Mouse (Mus musculus): ENCODE measurements around the gene Tmc7. TPM values are rescaled to one million over a fixed set of nuclear protein-coding genes. Genes with fewer than 3 reads are reported as not detected.

Gene Tmc7
- polyA plus RNA-seq, 1 experiment from 2014 or later = 6.2 TPM

DNA sequence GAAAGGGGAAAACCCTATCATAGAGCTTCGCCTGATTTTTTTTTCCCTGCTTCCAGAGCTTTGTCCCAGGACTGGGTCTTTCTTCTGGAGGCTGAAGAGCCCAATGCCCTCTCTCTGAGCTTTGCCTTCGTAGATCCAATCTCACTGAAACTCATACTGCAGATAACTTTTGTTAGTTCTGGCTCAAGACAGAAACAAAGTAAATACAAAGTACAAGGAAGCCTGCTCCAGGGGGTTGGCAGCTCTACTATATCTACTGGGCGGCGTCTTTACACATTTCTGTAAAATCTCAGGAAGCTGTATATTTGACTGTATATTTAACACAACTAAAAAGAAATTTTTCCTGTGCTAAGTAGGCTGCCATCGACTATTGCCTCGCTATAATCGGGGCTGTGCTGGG lies 715 bp downstream of the Tmc7 start:
- Histone ChIP-seq H3K27ac (no peak overlapping the region), H3K9me3 (peaks cover 4% of the 10 kb centered on the region; the same call in 1 of the 2 replicates), H3K9ac (replicated peaks) (peak overlapping the region; percentile 87), H3K4me1 (replicated peaks) (peaks cover 26% of the 10 kb centered on the region), H3K4me3 (replicated peaks) (peak overlapping the region; percentile 64), H3K36me3 (peaks cover 15% of the 10 kb centered on the region), H3K4me2 (replicated peaks) (peak overlapping the region; percentile 80), H3K27me3 (no peaks in the 10 kb centered on the region)
- no peak for ATAC-seq
- 23% methylated on average over 7 of the region's 7 CpGs for WGBS

DNA sequence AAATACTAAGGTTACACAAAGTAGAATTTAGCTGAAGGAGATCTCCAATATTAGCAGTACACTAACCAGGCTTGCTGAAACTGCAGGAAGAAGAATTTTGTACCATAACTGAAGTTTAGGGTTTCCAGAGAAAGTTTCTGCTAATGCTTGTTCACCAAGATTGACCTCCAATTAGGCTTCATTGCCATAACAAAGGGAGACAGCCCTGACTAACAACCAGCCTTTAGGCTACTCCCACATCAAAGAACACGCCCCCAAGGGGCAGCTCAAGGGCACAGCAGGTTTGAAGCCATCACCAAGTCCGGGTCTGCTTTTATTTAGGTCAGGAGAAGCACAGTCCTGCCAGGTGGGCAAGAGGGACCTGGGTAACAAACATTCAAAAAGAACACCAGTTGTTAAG lies 4.6 kb downstream of the Tmc7 start:
- no peak overlapping the region for H3K4me3 ChIP-seq (replicated peaks)
- WGBS = 79% methylated on average over 2 of the region's 2 CpGs
- ATAC-seq = no peak
- no peak overlapping the region for H3K4me2 ChIP-seq (replicated peaks)
- H3K4me1 ChIP-seq (replicated peaks) = peaks cover 29% of the 10 kb centered on the region
- no peak overlapping the region for H3K27ac ChIP-seq
- H3K36me3 ChIP-seq = peaks cover 15% of the 10 kb centered on the region
- no peaks in the 10 kb centered on the region for H3K9me3 ChIP-seq
- H3K27me3 ChIP-seq = no peaks in the 10 kb centered on the region
- H3K9ac ChIP-seq (replicated peaks) = no peak overlapping the region

DNA sequence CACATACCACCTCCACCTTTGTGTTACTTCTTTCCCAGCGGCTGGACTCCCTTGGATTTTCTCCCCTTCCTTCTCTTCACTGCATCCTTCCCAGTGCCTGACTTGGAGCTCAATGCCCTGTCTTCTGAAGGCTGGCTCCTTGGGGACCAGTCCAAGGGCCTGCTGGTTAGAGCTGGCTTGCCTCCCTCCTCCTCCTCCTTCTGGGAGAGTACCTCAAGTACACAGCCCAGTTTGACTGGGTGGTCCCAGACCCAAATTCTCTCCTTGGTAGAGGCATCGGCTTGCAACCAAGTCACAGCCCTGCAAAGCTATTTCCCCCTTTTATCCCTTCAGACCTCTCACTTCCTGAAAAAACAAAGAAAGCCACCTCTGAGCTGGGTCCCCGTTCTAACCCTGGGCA lies 6.3 kb downstream of the Tmc7 start:
- no peak overlapping the region for H3K4me3 ChIP-seq (replicated peaks)
- H3K9me3 ChIP-seq = no peaks in the 10 kb centered on the region
- WGBS = 82% methylated on average over 3 of the region's 3 CpGs
- ATAC-seq = no peak
- H3K9ac ChIP-seq (replicated peaks) = no peak overlapping the region; the same call in 1 of the 2 replicates
- no peaks in the 10 kb centered on the region for H3K27me3 ChIP-seq
- H3K27ac ChIP-seq = no peak overlapping the region
- peaks cover 22% of the 10 kb centered on the region for H3K4me1 ChIP-seq (replicated peaks)
- H3K4me2 ChIP-seq (replicated peaks) = no peak overlapping the region
- H3K36me3 ChIP-seq = peaks cover 15% of the 10 kb centered on the region

DNA sequence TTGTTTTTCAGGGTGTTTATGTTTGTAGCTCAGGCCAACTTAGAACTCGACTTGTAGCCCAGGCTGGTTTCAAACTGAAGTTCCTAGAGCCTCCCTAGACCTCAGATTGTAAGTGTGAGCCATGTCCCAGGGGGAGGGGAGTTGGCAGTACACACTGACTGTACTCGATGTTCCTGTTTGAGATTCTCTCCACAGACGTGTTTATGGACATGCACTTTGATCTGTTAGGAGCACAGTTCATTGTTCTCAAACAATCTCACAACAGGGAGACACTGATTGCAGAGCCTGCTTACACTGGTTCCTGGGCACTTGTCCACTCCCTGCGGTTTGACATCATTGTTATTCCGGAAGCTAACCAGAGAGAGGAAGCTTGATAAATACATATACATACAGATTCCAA lies 12.5 kb downstream of the Tmc7 start:
- WGBS = 53% methylated on average over 5 of the region's 5 CpGs
- no peak for ATAC-seq
- Histone ChIP-seq H3K4me1 (replicated peaks) (peaks cover 13% of the 10 kb centered on the region), H3K4me2 (replicated peaks) (no peak overlapping the region), H3K9ac (replicated peaks) (no peak overlapping the region), H3K9me3 (peaks cover 6% of the 10 kb centered on the region; the same call in 1 of the 2 replicates), H3K36me3 (no peaks in the 10 kb centered on the region), H3K4me3 (replicated peaks) (no peak overlapping the region), H3K27me3 (no peaks in the 10 kb centered on the region), H3K27ac (no peak overlapping the region)

DNA sequence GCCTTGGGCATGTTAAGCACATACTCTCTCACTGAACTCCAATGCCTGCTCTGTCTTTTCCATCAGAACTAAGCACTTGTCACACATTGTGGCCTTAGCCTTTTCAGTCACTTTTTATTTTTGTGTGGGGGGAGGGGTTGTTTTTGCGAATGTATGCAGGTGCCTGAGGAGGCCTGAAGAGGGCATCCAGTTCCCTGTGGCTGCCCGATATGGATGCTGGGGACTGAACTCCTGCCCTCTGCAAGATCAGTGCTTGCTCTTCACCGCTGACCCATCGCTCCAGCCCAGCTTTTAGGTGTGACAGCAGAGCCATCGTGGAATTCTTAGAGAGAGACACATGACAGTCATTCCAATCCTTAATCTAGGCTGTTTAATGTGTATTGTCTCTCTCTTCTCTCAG lies 13.2 kb downstream of the Tmc7 start:
- Histone ChIP-seq H3K4me1 (replicated peaks) (peaks cover 13% of the 10 kb centered on the region), H3K27ac (no peak overlapping the region), H3K4me3 (replicated peaks) (no peak overlapping the region), H3K9me3 (peaks cover 6% of the 10 kb centered on the region; the same call in 1 of the 2 replicates), H3K36me3 (no peaks in the 10 kb centered on the region), H3K9ac (replicated peaks) (no peak overlapping the region), H3K4me2 (replicated peaks) (no peak overlapping the region), H3K27me3 (no peaks in the 10 kb centered on the region)
- 55% methylated on average over 5 of the region's 5 CpGs for WGBS
- ATAC-seq = no peak

DNA sequence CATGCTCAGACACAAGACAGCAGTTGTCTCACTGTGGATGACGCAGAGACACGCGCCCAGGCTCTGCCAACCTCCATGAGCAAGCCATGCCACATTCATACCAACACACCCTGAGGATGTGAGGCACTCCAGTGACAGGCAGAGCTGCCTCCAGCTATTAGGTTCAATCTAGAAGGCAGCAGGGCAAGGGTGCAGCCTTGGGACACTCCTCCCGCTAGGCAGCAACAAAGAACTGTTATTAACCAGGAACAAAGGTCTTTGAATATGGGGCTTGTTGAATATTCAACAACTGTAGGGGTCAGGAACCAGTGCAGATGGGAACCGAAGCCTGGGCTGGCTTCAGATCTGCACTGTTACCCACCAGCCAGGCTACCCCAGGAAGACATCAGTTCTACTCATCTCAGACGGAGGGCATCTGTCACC lies 15.4 kb downstream of the Tmc7 start:
- Histone ChIP-seq H3K4me3 (replicated peaks) (no peak overlapping the region), H3K4me1 (replicated peaks) (peaks cover 10% of the 10 kb centered on the region), H3K36me3 (peaks cover 4% of the 10 kb centered on the region), H3K27ac (no peak overlapping the region), H3K9me3 (peaks cover 6% of the 10 kb centered on the region; the same call in 1 of the 2 replicates), H3K9ac (replicated peaks) (no peak overlapping the region), H3K27me3 (no peaks in the 10 kb centered on the region), H3K4me2 (replicated peaks) (no peak overlapping the region)
- WGBS = 49% methylated on average over 6 of the region's 6 CpGs
- peak; percentile 66 for ATAC-seq

DNA sequence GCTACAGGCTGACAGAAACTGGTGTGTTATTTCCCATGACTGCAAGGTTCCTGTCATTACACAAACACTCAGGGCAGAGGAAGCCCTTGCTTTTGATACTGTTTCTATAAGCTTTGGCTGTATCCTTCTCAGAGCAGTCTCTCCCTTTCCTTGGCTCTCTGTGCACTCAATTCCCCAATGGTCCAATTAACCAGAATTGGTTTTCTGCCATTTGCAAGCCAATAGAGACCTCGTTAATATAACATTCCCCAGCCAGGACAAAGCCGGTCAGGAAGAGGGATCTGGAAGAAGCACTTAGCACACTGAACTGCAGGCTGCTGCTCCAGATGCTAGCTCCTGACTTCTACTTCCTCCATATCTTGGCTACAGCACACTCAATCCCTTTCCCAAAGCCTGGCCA lies 30.2 kb downstream of the Tmc7 start:
- ATAC-seq = no peak
- 74% methylated on average over 2 of the region's 2 CpGs for WGBS
- peaks cover 9% of the 10 kb centered on the region; the same call in 1 of the 2 replicates for H3K9me3 ChIP-seq
- no peaks in the 10 kb centered on the region for H3K27me3 ChIP-seq
- H3K9ac ChIP-seq (replicated peaks) = no peak overlapping the region
- H3K27ac ChIP-seq = no peak overlapping the region
- no peak overlapping the region for H3K4me2 ChIP-seq (replicated peaks)
- H3K36me3 ChIP-seq = peaks cover 62% of the 10 kb centered on the region
- no peak overlapping the region for H3K4me3 ChIP-seq (replicated peaks)
- H3K4me1 ChIP-seq (replicated peaks) = no peaks in the 10 kb centered on the region

DNA sequence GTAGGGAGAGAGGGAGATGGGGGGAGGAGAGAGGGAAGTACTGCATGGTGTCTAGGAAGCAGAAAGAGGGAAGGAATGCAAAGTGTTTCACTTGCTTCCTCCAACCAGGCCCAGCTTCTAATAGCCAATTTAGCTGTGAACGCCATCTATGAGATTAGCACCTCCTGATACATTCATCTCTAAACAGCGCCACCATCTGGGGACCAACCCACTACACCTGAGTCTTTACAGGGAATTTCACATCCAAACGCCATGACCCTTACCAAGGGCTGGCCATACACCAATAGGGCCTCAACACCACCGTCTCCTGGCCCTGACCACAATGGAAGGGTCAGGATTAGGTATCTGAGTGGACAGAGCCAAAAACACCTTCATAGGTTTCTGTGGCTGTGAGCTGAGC lies 30.7 kb downstream of the Tmc7 start:
- H3K9ac ChIP-seq (replicated peaks) = no peak overlapping the region
- H3K27me3 ChIP-seq = no peaks in the 10 kb centered on the region
- ATAC-seq = no peak
- peaks cover 9% of the 10 kb centered on the region; the same call in 1 of the 2 replicates for H3K9me3 ChIP-seq
- no peak overlapping the region for H3K4me2 ChIP-seq (replicated peaks)
- no peak overlapping the region for H3K27ac ChIP-seq
- H3K36me3 ChIP-seq = peaks cover 65% of the 10 kb centered on the region
- H3K4me1 ChIP-seq (replicated peaks) = no peaks in the 10 kb centered on the region
- 61% methylated on average over 4 of the region's 4 CpGs for WGBS
- H3K4me3 ChIP-seq (replicated peaks) = no peak overlapping the region

DNA sequence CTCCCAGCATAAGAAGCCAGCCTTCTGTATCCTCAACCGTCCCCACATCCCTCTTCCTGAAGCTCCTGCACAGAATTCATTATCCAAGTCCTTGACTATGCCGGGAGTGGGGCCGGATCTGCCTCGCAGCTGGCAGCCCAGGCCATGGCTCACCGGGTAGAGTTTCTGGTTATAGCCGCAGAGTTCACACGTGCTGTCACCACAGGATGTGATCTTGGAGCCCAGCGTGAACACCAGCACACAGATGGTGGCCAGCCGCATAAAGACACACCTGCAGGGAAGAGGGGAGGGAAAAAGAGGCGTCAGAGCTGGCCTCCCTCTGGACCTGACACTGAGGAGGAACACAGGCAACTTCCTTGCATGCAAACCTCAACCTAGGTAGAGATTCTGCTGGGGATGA lies 37.1 kb downstream of the Tmc7 start:
- Histone ChIP-seq H3K27ac (no peak overlapping the region), H3K36me3 (peaks cover 68% of the 10 kb centered on the region), H3K4me1 (replicated peaks) (no peaks in the 10 kb centered on the region), H3K27me3 (no peaks in the 10 kb centered on the region), H3K4me2 (replicated peaks) (no peak overlapping the region), H3K4me3 (replicated peaks) (no peak overlapping the region), H3K9ac (replicated peaks) (no peak overlapping the region), H3K9me3 (peaks cover 8% of the 10 kb centered on the region; the same call in 1 of the 2 replicates)
- no peak for ATAC-seq
- 81% methylated on average over 10 of the region's 10 CpGs for WGBS

DNA sequence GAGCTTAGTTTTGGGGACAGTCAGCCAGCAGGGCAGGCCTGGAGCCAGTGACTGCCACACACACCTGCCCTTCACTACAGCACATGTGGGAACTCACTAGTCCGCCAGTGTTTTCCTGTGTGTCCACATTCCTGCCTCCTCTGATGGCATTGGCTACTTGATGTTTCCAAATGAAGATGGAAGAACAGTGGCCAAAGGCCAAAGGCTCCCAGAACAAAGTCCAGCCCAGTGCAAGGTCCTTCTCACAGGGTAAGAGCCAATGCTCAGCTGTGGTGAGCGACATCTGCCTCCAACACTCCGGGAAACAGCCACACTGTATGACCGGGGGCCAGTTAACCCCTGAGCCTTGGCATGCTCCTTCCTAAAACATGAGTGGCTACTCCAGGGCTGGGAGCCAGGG lies 40.4 kb downstream of the Tmc7 start:
- Histone ChIP-seq H3K27me3 (no peaks in the 10 kb centered on the region), H3K4me2 (replicated peaks) (no peak overlapping the region), H3K4me1 (replicated peaks) (no peaks in the 10 kb centered on the region), H3K36me3 (peaks cover 51% of the 10 kb centered on the region), H3K4me3 (replicated peaks) (no peak overlapping the region), H3K27ac (no peak overlapping the region), H3K9me3 (no peaks in the 10 kb centered on the region), H3K9ac (replicated peaks) (no peak overlapping the region)
- 93% methylated on average over 4 of the region's 4 CpGs for WGBS
- ATAC-seq = no peak

DNA sequence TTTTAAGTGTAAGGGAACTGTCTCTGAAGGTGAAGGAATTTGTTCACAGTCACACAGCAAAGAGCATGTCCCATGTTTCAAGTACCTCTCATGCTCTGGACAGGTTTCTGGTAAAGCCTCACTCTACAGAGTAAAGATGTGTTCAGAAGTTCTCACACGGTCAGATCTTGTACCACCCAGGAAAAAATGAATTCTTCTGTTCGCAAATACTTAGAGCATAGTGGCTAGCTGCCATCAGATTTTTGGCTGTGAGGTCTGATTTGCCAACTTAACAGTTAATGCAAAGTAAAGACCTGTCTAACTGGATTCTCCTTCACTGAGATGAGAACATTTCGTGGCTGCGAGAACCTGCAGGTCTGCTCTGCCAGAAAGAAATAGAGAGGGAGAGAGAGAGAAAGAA lies 49.5 kb downstream of the Tmc7 start:
- Histone ChIP-seq H3K27ac (no peak overlapping the region), H3K4me1 (replicated peaks) (peaks cover 3% of the 10 kb centered on the region), H3K9ac (replicated peaks) (no peak overlapping the region), H3K36me3 (peaks cover 15% of the 10 kb centered on the region; the same call in 1 of the 2 replicates), H3K27me3 (no peaks in the 10 kb centered on the region), H3K4me2 (replicated peaks) (no peak overlapping the region), H3K9me3 (no peaks in the 10 kb centered on the region), H3K4me3 (replicated peaks) (no peak overlapping the region)
- 87% methylated on average over 4 of the region's 4 CpGs for WGBS
- ATAC-seq = no peak

DNA sequence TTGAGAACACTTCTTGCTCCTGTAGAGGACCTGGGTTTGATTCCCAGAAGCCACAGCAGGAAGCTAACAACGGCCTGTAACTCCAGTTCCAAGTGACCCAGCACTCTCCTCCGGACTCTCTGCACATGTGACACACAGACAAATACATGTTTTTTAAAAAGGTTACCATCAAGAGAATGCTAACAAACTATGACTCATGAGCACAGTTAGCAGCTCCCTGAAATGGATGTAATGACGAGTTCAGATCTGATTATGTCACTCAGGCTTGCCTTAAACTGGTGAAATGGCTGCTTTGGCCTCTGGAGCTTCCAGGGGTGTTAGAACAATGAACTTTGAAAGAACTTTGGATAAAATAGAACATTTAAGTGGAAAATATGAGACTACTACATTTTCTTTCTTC lies 50.2 kb downstream of the Tmc7 start:
- WGBS = 81% methylated on average over 3 of the region's 3 CpGs
- no peak overlapping the region for H3K4me3 ChIP-seq (replicated peaks)
- no peak overlapping the region for H3K9ac ChIP-seq (replicated peaks)
- H3K27me3 ChIP-seq = no peaks in the 10 kb centered on the region
- H3K36me3 ChIP-seq = peaks cover 15% of the 10 kb centered on the region; the same call in 1 of the 2 replicates
- H3K4me2 ChIP-seq (replicated peaks) = no peak overlapping the region
- no peak for ATAC-seq
- H3K4me1 ChIP-seq (replicated peaks) = peaks cover 3% of the 10 kb centered on the region
- H3K27ac ChIP-seq = no peak overlapping the region
- H3K9me3 ChIP-seq = no peaks in the 10 kb centered on the region

DNA sequence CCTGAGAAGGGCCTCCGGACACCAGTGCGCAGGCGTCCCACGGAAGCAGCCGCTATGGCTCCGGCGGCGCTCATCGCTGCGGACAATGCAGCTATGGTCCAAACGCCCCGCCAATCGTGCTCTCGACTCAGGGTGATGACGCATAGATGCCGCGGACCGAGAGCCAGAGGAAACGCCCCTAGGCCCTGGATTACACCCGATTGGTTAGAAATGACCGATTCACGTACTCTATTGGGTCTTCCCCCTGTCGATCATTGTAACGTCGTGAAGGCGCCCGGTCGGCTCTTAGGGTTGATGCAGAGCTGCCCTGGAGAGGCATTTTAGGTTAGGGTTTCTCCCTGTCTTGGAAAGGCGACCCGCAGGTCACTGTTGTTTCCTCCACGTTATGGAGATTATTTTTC lies 51.4 kb downstream of the Tmc7 start, which contains the start of gene Coq7:
Gene Coq7 (minus strand): TSS at position 179 of the 401 bp plus-strand sequence.
- Histone ChIP-seq H3K27ac (peak within 1 kb of the TSS; percentile 99), H3K4me3 (replicated peaks) (peak within 1 kb of the TSS; percentile 65), H3K27me3 (no peaks in the 10 kb centered on the region), H3K4me2 (replicated peaks) (peak within 1 kb of the TSS; percentile 70), H3K36me3 (peaks cover 18% of the 10 kb centered on the region), H3K9ac (replicated peaks) (peak within 1 kb of the TSS; percentile 72), H3K9me3 (no peaks in the 10 kb centered on the region), H3K4me1 (replicated peaks) (peaks cover 3% of the 10 kb centered on the region)
- peak; percentile 100 for ATAC-seq
- under 1% methylated on average over 31 of the region's 31 CpGs for WGBS

Data from midbrain, embryonic 13.5 days (tissue).